Mouse (Mus musculus) forebrain, embryonic 15.5 days (tissue): ENCODE results near the gene Fam189a2. TPM values are rescaled to one million over a fixed set of nuclear protein-coding genes. Genes with fewer than 3 reads are reported as not detected.
A peak's percentile ranks its signal among the peaks of the same experiment; 100 is the strongest.

Source experiments
- ATAC-seq: fragments of 200-750 bp; cut with Nextera tagmentation; replicated peaks from 2 replicates; pipeline ENCODE4 v1.8.0; 2017; ENCODE audit warnings: mild to moderate bottlenecking, moderate TSS enrichment, moderate library complexity
- H3K27ac ChIP-seq: fragments of 300-500 bp; sonication (generic); replicated peaks from 2 replicates; pipeline ENCODE4 v1.5.1; 2015; ENCODE audit warnings: mild to moderate bottlenecking, inconsistent platforms
- H3K27me3 ChIP-seq: fragments of 300-500 bp; sonication (generic); 2 replicates; pipeline ENCODE4 v1.6.1; 2015; ENCODE audit warnings: inconsistent platforms
- H3K36me3 ChIP-seq: fragments of 300-500 bp; sonication (generic); 2 replicates; pipeline ENCODE4 v1.6.1; 2015; ENCODE audit warnings: mild to moderate bottlenecking, inconsistent platforms
- H3K4me1 ChIP-seq: fragments of 300-500 bp; sonication (generic); 2 replicates; pipeline ENCODE4 v1.6.1; 2015; ENCODE audit warnings: inconsistent platforms
- H3K4me2 ChIP-seq: fragments of 300-500 bp; sonication (generic); replicated peaks from 2 replicates; pipeline ENCODE4 v1.6.1; 2015; ENCODE audit warnings: mild to moderate bottlenecking, inconsistent platforms
- H3K4me3 ChIP-seq: fragments of 300-500 bp; sonication (generic); 2 replicates; pipeline ENCODE4 v1.5.1; 2015; ENCODE audit warnings: mild to moderate bottlenecking, inconsistent platforms
- H3K9ac ChIP-seq: fragments of 300-500 bp; sonication (generic); replicated peaks from 2 replicates; pipeline ENCODE4 v1.6.1; 2015; ENCODE audit warnings: mild to moderate bottlenecking, inconsistent platforms
- H3K9me3 ChIP-seq: fragments of 300-500 bp; sonication (generic); 2 replicates; pipeline ENCODE4 v1.6.1; 2016; ENCODE audit warnings: inconsistent platforms
- WGBS: fragments of 180-500 bp; shearing (Covaris S2); methylation state at CpG from one replicate; pipeline ENCODE4 v1.1.7; 2015; ENCODE audit warnings: mixed read lengths; 5-methylcytosine and 5-hydroxymethylcytosine counted together
- polyA plus RNA-seq: library from polyadenylated mRNA; unstranded; fragments of >200 nt; fragmentation: Nextera tagmentation; extraction: Ambion mirVana; gene quantifications from 2 replicates; pipeline ENCODE4 v1.2.1, GENCODE M21; 2015

Gene Fam189a2
- polyA plus RNA-seq, 1 experiment from 2014 or later, result 0.48 TPM

- no peaks in the 10 kb centered on the region for H3K27me3 ChIP-seq
- H3K4me2 ChIP-seq, result no peak overlapping the region
- 83% methylated on average over 2 of the region's 2 CpGs for WGBS
- H3K36me3 ChIP-seq, result no peaks in the 10 kb centered on the region
- H3K9ac ChIP-seq, result no peak overlapping the region
- no peak overlapping the region for H3K27ac ChIP-seq
- no peaks in the 10 kb centered on the region for H3K4me1 ChIP-seq
- H3K9me3 ChIP-seq, result no peaks in the 10 kb centered on the region
- ATAC-seq, result no peak
- H3K4me3 ChIP-seq, result no peak overlapping the region
These were observed 19.7 kb upstream of the Fam189a2 start for GRCm38 (mm10) chr19:24050514-24050913.

- 82% methylated on average over 3 of the region's 3 CpGs for WGBS
- Histone ChIP-seq H3K4me3 (no peak overlapping the region), H3K36me3 (no peaks in the 10 kb centered on the region), H3K4me1 (no peaks in the 10 kb centered on the region), H3K9ac (no peak overlapping the region), H3K27me3 (no peaks in the 10 kb centered on the region), H3K27ac (no peak overlapping the region), H3K4me2 (no peak overlapping the region), H3K9me3 (no peaks in the 10 kb centered on the region)
- ATAC-seq, result no peak
These were observed 18.5 kb upstream of the Fam189a2 start for GRCm38 (mm10) chr19:24049329-24049728.

GRCm38 (mm10) chr19:24046395-24046993 lies 15.7 kb upstream of the Fam189a2 start:
- no peaks in the 10 kb centered on the region for H3K27me3 ChIP-seq
- no peaks in the 10 kb centered on the region for H3K9me3 ChIP-seq
- no peak for ATAC-seq
- WGBS, result 93% methylated on average over 10 of the region's 10 CpGs
- H3K9ac ChIP-seq, result no peak overlapping the region
- no peaks in the 10 kb centered on the region for H3K4me1 ChIP-seq
- H3K4me3 ChIP-seq, result no peak overlapping the region
- H3K36me3 ChIP-seq, result no peaks in the 10 kb centered on the region
- no peak overlapping the region for H3K4me2 ChIP-seq
- no peak overlapping the region for H3K27ac ChIP-seq

GRCm38 (mm10) chr19:24042387-24042786 lies 11.6 kb upstream of the Fam189a2 start:
- WGBS, result 100% methylated on average over 2 of the region's 2 CpGs
- no peaks in the 10 kb centered on the region for H3K4me1 ChIP-seq
- ATAC-seq, result no peak

GRCm38 (mm10) chr19:24039061-24039853 lies 8.4 kb upstream of the Fam189a2 start:
- no peak for ATAC-seq
- 51% methylated on average over 14 of the region's 14 CpGs for WGBS
- no peaks in the 10 kb centered on the region for H3K4me1 ChIP-seq

More at GRCm38 (mm10) chr19:24042387-24042786, 11.6 kb upstream of the Fam189a2 start:
- no peaks in the 10 kb centered on the region for H3K36me3 ChIP-seq
- no peak overlapping the region for H3K4me3 ChIP-seq
- no peak overlapping the region for H3K4me2 ChIP-seq
- H3K9me3 ChIP-seq, result no peaks in the 10 kb centered on the region
- H3K27ac ChIP-seq, result no peak overlapping the region
- no peaks in the 10 kb centered on the region for H3K27me3 ChIP-seq
- H3K9ac ChIP-seq, result no peak overlapping the region

GRCm38 (mm10) chr19:24034367-24034766 lies 3.5 kb upstream of the Fam189a2 start:
- H3K27me3 ChIP-seq, result peaks cover 35% of the 10 kb centered on the region
- no peak overlapping the region for H3K27ac ChIP-seq
- ATAC-seq, result no peak

More at GRCm38 (mm10) chr19:24039061-24039853, 8.4 kb upstream of the Fam189a2 start:
- H3K4me2 ChIP-seq, result no peak overlapping the region
- no peaks in the 10 kb centered on the region for H3K36me3 ChIP-seq
- no peak overlapping the region for H3K4me3 ChIP-seq
- no peaks in the 10 kb centered on the region for H3K9me3 ChIP-seq
- H3K27ac ChIP-seq, result no peak overlapping the region
- 0 out of 2 replicates have a peak, but pooled peaks cover 3% of the 10 kb centered on the region for H3K27me3 ChIP-seq
- no peak overlapping the region for H3K9ac ChIP-seq

GRCm38 (mm10) chr19:24032654-24033236 lies 1.9 kb upstream of the Fam189a2 start:
- Histone ChIP-seq H3K9me3 (no peaks in the 10 kb centered on the region), H3K4me2 (no peak overlapping the region)
- ATAC-seq, result no peak

More at GRCm38 (mm10) chr19:24034367-24034766, 3.5 kb upstream of the Fam189a2 start:
- 21% methylated on average over 3 of the region's 3 CpGs for WGBS
- Histone ChIP-seq H3K9ac (no peak overlapping the region), H3K4me1 (peaks cover 16% of the 10 kb centered on the region), H3K4me3 (no peak overlapping the region), H3K4me2 (no peak overlapping the region), H3K9me3 (no peaks in the 10 kb centered on the region), H3K36me3 (no peaks in the 10 kb centered on the region)

GRCm38 (mm10) chr19:24030511-24030870 lies 328 bp downstream of the Fam189a2 start:
- ATAC-seq, result peak; percentile 78
- no peak overlapping the region for H3K27ac ChIP-seq
- whole genome bisulfite sequencing, result under 1% methylated on average over 47 of the region's 49 CpGs

More at GRCm38 (mm10) chr19:24032654-24033236, 1.9 kb upstream of the Fam189a2 start:
- Histone ChIP-seq H3K9ac (no peak overlapping the region), H3K27me3 (peaks cover 40% of the 10 kb centered on the region), H3K27ac (no peak overlapping the region), H3K4me1 (peaks cover 16% of the 10 kb centered on the region), H3K36me3 (no peaks in the 10 kb centered on the region), H3K4me3 (no peak overlapping the region)
- WGBS, result 31% methylated on average over 5 of the region's 5 CpGs

GRCm38 (mm10) chr19:24029616-24030510 lies 956 bp downstream of the Fam189a2 start:
- Histone ChIP-seq H3K4me3 (peak overlapping the region; percentile 63), H3K4me2 (peak overlapping the region; percentile 96), H3K9me3 (no peaks in the 10 kb centered on the region), H3K27me3 (peaks cover 38% of the 10 kb centered on the region), H3K9ac (peak overlapping the region; percentile 56), H3K27ac (no peak overlapping the region), H3K36me3 (no peaks in the 10 kb centered on the region), H3K4me1 (peaks cover 16% of the 10 kb centered on the region)
- no peak for ATAC-seq
- 11% methylated on average over 20 of the region's 20 CpGs for WGBS

More at GRCm38 (mm10) chr19:24030511-24030870, 328 bp downstream of the Fam189a2 start:
- Histone ChIP-seq H3K4me3 (peak overlapping the region; percentile 63), H3K4me1 (peaks cover 16% of the 10 kb centered on the region), H3K27me3 (peaks cover 38% of the 10 kb centered on the region), H3K36me3 (no peaks in the 10 kb centered on the region), H3K9ac (peak overlapping the region; percentile 56), H3K4me2 (peak overlapping the region; percentile 96), H3K9me3 (no peaks in the 10 kb centered on the region)

- WGBS, result 61% methylated on average over 5 of the region's 5 CpGs
- no peak for ATAC-seq
- Histone ChIP-seq H3K9ac (no peak overlapping the region), H3K4me1 (peaks cover 16% of the 10 kb centered on the region), H3K27me3 (peaks cover 16% of the 10 kb centered on the region), H3K4me3 (no peak overlapping the region), H3K9me3 (no peaks in the 10 kb centered on the region), H3K36me3 (no peaks in the 10 kb centered on the region), H3K4me2 (no peak overlapping the region), H3K27ac (no peak overlapping the region)
These were observed 4.9 kb downstream of the Fam189a2 start for GRCm38 (mm10) chr19:24025876-24026275.

- Histone ChIP-seq H3K9ac (no peak overlapping the region), H3K36me3 (no peaks in the 10 kb centered on the region)
These were observed 6.2 kb downstream of the Fam189a2 start for GRCm38 (mm10) chr19:24024667-24025066.

More at GRCm38 (mm10) chr19:24024667-24025066, 6.2 kb downstream of the Fam189a2 start:
- Histone ChIP-seq H3K4me2 (no peak overlapping the region), H3K27ac (no peak overlapping the region), H3K9me3 (no peaks in the 10 kb centered on the region), H3K4me3 (no peak overlapping the region), H3K27me3 (peaks cover 8% of the 10 kb centered on the region), H3K4me1 (peaks cover 8% of the 10 kb centered on the region)
- no peak for ATAC-seq
- 44% methylated on average over 1 of the region's 1 CpGs for WGBS
